Mouse (Mus musculus) layer of hippocampus, adult 9-10 months (tissue): ENCODE results near the gene Lamb3.

Experiments used
- DNase-seq: peaks from one replicate; pipeline ENCODE4 v3.0.0; 2022; ENCODE audit warnings: low spot score

Gene Lamb3

GRCm38 (mm10) chr1:193389505-193389904 is 182.0 kb downstream of the Lamb3 start:
- DNase-seq = no peak

GRCm38 (mm10) chr1:193390004-193390403 is 182.5 kb downstream of the Lamb3 start:
- no peak for DNase-seq

GRCm38 (mm10) chr1:193392266-193392665 is 184.8 kb downstream of the Lamb3 start:
- no peak for DNase-seq
